Mouse (Mus musculus) mesoderm, embryonic 11.5 days (tissue): Measurements from ENCODE around the gene Trim44.

ENCODE experiments used
- DNase-seq: peaks from one replicate; pipeline ENCODE4 v3.0.0-alpha.2; 2012; ENCODE audit warnings: low read depth, low spot score

Trim44 gene

GRCm38 (mm10) chr2:102406324-102407304 lies 1.0 kb downstream of the Trim44 start:
- DNase-seq: no peak

GRCm38 (mm10) chr2:102403982-102404381 lies 3.6 kb downstream of the Trim44 start:
- DNase-seq: no peak

GRCm38 (mm10) chr2:102403306-102403705 lies 4.3 kb downstream of the Trim44 start:
- no peak for DNase-seq

GRCm38 (mm10) chr2:102401352-102401692 lies 6.3 kb downstream of the Trim44 start:
- no peak for DNase-seq

DNA sequence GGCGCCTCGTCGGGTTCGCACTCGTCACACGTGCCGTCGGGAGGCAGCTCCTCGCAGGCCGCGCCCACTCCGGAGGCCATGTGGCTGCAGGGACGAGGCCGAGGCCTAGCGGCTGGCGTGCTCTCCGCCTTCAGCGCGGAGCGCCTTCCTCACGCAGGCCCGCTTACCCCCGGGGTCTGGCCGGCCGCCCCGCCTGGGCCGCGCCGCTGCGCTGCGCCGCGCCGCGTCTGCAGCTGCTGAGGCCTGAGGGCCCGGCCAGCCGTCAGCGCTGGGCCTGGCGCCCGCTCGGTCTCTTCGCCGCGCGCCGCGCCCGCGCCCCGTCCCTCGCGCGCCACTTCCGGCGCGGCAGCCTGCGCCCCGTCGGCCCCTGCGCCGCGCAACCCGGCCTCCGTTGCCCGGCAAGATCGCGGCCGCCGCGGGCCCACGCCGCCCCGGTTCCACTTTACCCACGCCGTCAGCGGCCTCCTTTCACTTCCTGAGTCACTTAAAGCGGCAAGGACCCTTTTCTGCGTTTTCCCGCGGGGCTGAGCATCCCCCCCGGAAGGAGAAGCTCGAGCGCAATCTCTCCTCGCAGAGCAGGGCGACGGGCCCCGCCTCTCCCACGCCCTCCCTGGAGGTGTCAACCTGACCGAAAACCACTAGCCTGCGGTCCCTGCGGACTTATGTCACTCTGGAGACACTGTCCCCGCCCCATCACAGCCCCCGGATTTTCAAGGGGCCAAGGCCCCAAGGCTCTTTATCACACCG lies 6.8 kb downstream of the Trim44 start:
- peak; percentile 70 for DNase-seq

DNA sequence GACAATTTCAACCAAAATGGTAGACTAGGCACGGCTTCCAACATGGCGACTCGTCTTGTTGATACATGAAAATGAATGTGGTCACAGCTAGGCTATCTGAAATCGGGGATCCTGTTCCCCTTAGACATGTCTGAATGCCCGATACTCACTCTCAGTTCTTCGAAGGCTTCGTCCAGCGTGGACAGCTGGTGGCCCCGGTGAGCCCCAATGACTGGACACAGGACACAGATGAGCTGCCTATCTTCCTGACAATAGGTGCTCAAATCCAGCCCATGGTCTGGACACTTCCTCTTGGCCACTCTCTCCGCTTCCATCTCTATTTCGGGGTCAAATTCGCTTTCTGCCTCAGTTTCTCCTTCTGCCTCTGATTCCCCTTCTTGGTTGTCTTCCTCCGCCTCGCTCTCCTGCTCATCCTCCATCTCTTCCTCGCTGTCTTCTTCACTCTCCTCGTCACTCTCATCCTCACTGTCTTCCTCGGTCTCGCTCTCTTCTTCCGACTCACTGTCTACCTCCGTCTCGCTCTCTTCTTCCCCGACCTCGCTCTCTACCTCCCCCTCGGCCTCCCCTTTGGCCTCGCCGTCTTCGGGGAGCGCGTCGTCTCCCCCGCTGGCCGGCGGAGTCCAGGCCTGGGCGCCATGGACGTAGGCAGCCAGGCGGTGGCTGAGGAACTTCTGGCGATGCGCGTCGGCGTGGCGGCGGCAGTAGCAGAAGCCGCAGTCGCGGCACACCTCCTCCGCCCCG lies 7.6 kb downstream of the Trim44 start:
- no peak for DNase-seq

DNA sequence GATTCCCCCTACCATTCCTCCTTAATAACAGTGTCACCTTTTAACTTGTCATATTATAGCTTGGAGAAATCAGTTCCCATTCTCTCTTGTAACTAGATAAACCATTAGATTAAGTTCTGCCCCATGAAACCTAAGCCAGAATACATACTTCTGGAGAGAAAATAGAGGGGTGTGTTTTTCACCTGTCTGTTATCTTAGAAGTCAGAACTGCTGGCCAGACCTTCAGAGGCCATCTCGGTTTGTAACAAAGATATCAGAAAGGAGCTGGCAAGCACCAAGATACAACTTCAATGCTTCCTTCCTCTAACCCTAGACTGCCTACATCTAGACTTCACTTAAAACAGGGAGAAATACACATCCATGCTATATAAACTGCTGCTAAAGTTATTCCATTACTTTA lies 11.1 kb downstream of the Trim44 start:
- DNase-seq: no peak

- DNase-seq: no peak
These were observed 14.2 kb downstream of the Trim44 start for GRCm38 (mm10) chr2:102393457-102393856.

DNA sequence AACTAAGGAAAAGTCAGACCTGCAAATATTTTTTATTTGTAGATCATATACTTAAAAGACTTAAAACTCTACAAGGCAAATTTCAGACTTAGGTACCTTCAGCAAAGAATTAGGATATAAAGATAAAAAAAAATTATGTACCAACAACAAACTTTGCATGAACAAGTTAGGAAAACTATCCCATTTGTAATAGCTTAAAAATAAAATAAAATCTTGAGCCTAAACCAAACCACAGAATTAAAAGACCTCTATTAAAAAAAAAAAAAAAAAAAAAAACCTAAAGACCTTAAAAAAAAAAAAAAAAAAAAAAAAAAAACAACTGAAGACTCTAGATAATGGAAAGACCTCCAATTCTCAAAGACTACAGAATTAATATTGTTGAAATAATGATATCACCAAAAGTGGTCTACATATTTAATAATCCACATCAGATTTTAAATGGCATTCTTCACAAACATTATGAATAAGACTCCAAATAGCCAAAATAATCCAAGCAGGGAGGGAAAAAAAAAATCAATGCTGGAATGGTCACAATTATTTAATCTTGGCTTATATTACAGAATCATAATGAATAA lies 22.2 kb downstream of the Trim44 start:
- no peak for DNase-seq

DNA sequence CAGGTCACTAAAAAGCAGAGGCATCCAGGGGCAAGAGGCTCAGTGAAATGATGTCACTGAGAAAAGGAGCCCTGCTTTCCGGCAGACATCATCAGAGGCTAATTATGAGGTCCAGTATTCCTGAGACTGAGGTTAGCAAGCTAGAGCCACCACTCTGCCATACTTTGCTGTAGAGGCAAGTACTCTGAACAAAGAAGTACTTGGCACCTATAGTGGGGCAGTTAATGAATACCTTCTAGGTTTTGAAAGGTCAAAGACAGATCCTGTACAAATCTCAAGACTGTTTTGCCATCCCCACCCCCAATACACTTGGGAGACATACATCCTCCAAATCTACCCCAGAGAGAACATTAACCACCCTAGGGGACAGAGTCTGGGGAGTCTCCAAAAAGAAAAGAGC lies 23.1 kb downstream of the Trim44 start:
- DNase-seq: no peak

GRCm38 (mm10) chr2:102384057-102384456 lies 23.6 kb downstream of the Trim44 start:
- DNase-seq: no peak

- DNase-seq: no peak
These were observed 24.4 kb downstream of the Trim44 start for GRCm38 (mm10) chr2:102383069-102383834.

DNA sequence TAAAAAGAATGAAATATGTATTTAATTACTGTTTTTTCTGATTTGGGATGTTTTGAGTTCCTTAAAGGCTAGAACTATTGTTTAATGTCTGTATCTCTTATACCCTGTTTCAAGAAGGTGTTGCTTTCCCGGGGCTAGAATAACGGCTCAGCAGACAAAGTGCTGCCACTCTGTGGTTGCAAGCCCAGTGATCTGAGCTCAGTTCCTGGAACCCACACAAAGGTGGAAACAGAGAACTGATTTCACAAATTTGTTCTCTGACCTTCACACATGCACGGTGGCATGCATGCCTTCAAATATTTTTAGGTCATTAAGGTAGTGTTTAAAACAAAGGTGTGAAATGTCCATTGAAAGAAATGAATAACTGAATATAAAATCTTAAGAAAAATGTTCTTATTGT lies 25.1 kb downstream of the Trim44 start:
- DNase-seq: no peak

DNA sequence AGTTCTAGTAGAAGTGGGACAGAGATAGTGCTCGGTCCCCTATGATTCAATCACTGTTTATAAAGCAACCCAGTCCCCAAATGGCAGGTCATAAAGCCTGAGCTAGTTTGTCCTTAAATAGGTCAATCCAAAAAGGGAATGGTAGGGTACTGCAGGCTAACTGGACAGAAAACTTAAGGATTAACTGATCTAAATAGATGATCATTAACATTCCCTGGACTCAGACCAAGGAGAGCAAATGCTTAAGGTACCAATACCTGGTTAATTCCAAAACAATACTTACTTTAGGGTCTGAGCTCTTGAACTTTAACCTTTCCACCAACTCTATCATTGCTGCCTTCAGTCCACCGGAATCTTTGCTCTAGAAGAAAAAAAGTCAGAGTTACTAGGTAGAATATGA lies 27.0 kb downstream of the Trim44 start:
- no peak for DNase-seq

- no peak for DNase-seq
These were observed 28.7 kb downstream of the Trim44 start for GRCm38 (mm10) chr2:102378928-102379327.

GRCm38 (mm10) chr2:102378381-102378780 lies 29.2 kb downstream of the Trim44 start:
- DNase-seq: no peak

- DNase-seq: no peak
These were observed 30.3 kb downstream of the Trim44 start for GRCm38 (mm10) chr2:102377370-102377769.

- DNase-seq: no peak
These were observed 34.1 kb downstream of the Trim44 start for GRCm38 (mm10) chr2:102373406-102374105.

- no peak for DNase-seq
These were observed 34.9 kb downstream of the Trim44 start for GRCm38 (mm10) chr2:102372690-102373089.

GRCm38 (mm10) chr2:102371332-102371731 lies 36.3 kb downstream of the Trim44 start:
- no peak for DNase-seq
